Mouse (Mus musculus) G1E-ER4 (cell line): ENCODE measurements around the gene Nacc2. TPM values are rescaled to one million over a fixed set of nuclear protein-coding genes. Genes with fewer than 3 reads are reported as not detected.
A peak's percentile ranks its signal among the peaks of the same experiment; 100 is the strongest.

Source experiments
- GATA1 ChIP-seq: IDR thresholded peaks from one replicate; pipeline ENCODE4 v1.8.0; 2012; ENCODE audit warnings: low read length, inconsistent platforms
- polyA plus RNA-seq: library from polyadenylated mRNA; stranded (reverse); fragments of >175 nt; gene quantifications from 2 replicates; pipeline ENCODE4 v1.2.3, GENCODE M21; 2012

Gene Nacc2
- polyA plus RNA-seq, 1 experiment = 13.9 TPM

- no peak for TF ChIP-seq GATA1
Observed at GRCm38 (mm10) chr2:26020714-26021560, 102.1 kb downstream of the Nacc2 start.

GRCm38 (mm10) chr2:26019923-26020322, 103.1 kb downstream of the Nacc2 start:
- TF ChIP-seq GATA1 = no peak

GRCm38 (mm10) chr2:26017326-26017725, 105.7 kb downstream of the Nacc2 start:
- TF ChIP-seq GATA1 = no peak

GRCm38 (mm10) chr2:26013674-26014073, 109.3 kb downstream of the Nacc2 start:
- peak; percentile 70 for TF ChIP-seq GATA1

DNA sequence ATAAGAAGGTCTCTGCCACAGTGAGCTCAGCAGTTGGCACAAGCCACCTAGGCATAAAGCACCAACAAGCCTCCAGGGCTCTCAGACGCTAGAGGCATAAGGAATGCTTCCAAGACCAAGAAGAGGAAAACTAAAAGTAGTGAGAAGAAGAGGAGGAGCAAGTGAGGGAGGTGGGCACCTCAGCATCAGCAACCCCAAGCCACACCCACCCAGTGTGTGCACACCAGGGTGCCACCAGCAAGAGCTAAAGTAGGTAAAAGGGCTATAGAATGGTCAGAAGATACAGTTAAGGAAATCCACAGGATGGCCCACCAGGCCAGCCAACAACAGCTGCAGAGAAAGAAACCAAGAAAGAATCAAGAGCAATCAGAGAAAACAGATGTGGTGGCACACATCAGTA, 111.6 kb downstream of the Nacc2 start:
- TF ChIP-seq GATA1 = no peak

Other genes with a start within 250 kb of the Nacc2 start
- 5.9 and 6.3 TPM in 2 replicates for gene Camsap1, start 139.9 kb downstream of the Nacc2 start, polyA plus RNA-seq
- 116 and 161 TPM in 2 replicates for gene Ubac1, start 101.5 kb downstream of the Nacc2 start, polyA plus RNA-seq
- 0.12 TPM in 1 of 2 replicates, not detected in the other for gene Lhx3, start 85.1 kb upstream of the Nacc2 start, polyA plus RNA-seq
- 7.2 and 7.6 TPM in 2 replicates for gene Qsox2, start 114.3 kb upstream of the Nacc2 start, polyA plus RNA-seq
- gene Ccdc187, start 171.3 kb upstream of the Nacc2 start, polyA plus RNA-seq = not detected in 2 replicates
- not detected in 2 replicates for gene Gpsm1, start 192.3 kb upstream of the Nacc2 start, polyA plus RNA-seq
- 17.8 and 21.3 TPM in 2 replicates for gene Dnlz, start 228.9 kb upstream of the Nacc2 start, polyA plus RNA-seq
- gene Card9, start 237.7 kb upstream of the Nacc2 start, polyA plus RNA-seq = 0.41 and 0.55 TPM in 2 replicates